Mouse (Mus musculus) liver, embryonic 14.5 days (tissue): ENCODE measurements around the gene Evi2.

Source experiments
- CTCF ChIP-seq: IDR thresholded peaks from 2 replicates; pipeline ENCODE4 v1.5.1; 2016; ENCODE audit warnings: antibody characterized with exemption, low read depth, control low read depth
- EP300 ChIP-seq: IDR thresholded peaks from 2 replicates; pipeline ENCODE4 v1.6.1; 2016; ENCODE audit warnings: antibody characterized with exemption, low read depth

- TF ChIP-seq CTCF (no peak), EP300 (no peak)
Observed at GRCm38 (mm10) chr11:79520772-79521171, 9.6 kb downstream of the Evi2 start.
